16 mouse cellular contexts compared by ENCODE assay signal in the genomic region with DNA sequence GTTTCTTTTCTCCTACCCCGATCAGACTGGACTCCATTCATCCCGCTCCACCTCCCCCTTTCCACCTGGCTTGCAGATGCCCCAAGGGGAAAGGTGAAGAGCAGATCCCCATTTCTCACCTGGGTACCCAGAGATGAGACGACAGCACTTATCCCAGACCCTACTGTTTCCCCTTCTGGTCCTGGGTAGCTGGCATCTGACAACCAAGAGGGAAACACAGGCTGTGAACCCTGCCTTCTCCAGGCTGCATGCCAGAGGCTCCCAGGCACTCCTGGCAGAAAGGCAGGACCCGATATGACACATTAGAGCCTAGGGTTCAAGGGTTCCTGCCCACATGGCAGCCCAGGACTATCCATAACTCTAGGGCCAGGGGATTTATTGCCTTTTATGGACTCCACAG.
"Had no signal": no experiment of that assay in that cellular context is flagged by ENCODE, and none has a peak within 500 bp of the region (broad histone marks: within the 10 kb centered on the region; RNA-seq: fewer than 3 reads in every experiment).

No protein-coding gene starts in this region.

- ATAC-seq: intestine, postnatal 0 days; liver, embryonic 12.5 days had no signal

- H3K9ac ChIP-seq: limb, embryonic 15.5 days; liver, embryonic 12.5 days; lung, embryonic 14.5 days; neural tube, embryonic 13.5 days had no signal

- H3K27ac ChIP-seq: limb, embryonic 15.5 days; liver, embryonic 12.5 days; midbrain, embryonic 10.5 days; neural tube, embryonic 13.5 days had no signal

- H3K9me3 ChIP-seq: limb, embryonic 15.5 days; liver, embryonic 12.5 days; midbrain, embryonic 10.5 days; neural tube, embryonic 13.5 days had no signal

- H3K27me3 ChIP-seq: liver, embryonic 12.5 days; neural tube, embryonic 13.5 days had no signal

- DNase-seq: layer of hippocampus, adult 9-11 months; layer of hippocampus, postnatal 36 days; lung, postnatal 10 days; lung, postnatal 4 days; midbrain, embryonic 14.5 days; retina, postnatal 1 day; right cerebral cortex, postnatal 4 days; spleen, adult 18-20 months; thymus, adult 18-20 months; thymus, postnatal 14 days had no signal

- H3K4me2 ChIP-seq: limb, embryonic 15.5 days; liver, embryonic 12.5 days; lung, embryonic 14.5 days; neural tube, embryonic 13.5 days had no signal

- H3K4me3 ChIP-seq: limb, embryonic 15.5 days; liver, embryonic 12.5 days; midbrain, embryonic 10.5 days; neural tube, embryonic 13.5 days had no signal

- H3K36me3 ChIP-seq: limb, embryonic 15.5 days; liver, embryonic 12.5 days; midbrain, embryonic 10.5 days; neural tube, embryonic 13.5 days had no signal

- H3K4me1 ChIP-seq: liver, embryonic 12.5 days had no signal
